Mouse (Mus musculus): Measurements from ENCODE around the gene Bahcc1.

The Bahcc1 gene

DNA sequence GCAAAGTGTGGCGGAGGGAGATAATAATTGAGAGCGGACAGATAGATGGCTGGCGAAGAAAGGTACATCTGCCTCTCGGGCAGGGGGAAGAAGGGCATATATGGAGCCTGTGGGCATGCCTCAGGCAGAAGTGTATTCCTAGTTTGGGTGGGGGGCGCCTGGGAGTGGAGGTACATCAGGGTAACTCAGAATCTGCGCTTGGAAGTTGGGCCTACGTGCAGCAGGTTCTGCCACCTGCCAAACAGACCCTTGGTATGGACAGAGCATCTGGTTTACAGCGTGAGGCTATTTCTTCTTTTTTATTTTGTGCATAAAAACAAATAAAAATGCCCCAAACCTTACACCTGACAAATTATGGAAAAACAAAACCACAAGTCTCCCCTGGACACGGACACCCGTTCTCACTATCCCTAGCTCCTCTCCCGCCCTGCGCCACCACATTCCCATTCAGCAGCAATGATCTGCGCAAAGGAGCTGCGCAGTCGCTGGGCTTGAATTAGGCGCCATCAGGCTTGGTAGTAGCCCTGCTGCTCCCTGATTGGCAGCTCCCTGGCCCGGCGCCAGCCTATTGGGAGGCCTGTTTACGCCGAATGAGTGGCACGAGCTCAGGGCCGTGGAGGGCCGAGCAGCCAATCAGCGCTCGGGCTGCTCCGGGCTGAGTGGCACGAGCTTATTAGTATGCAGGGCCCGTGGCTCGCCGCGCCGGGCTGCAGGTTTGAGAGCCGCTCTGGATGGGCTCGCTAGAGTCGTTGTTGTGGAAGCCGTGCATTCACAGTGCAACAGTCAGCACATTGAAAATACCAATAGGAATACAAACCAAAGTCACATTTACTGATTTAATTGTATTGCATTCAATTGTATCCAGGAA is at the start of gene Bahcc1:
TSS of gene Bahcc1 (plus strand) at position 718 of the 868 bp plus-strand sequence.
- in situ Hi-C loops (cut with MseI, MboI), result no loop called here

DNA sequence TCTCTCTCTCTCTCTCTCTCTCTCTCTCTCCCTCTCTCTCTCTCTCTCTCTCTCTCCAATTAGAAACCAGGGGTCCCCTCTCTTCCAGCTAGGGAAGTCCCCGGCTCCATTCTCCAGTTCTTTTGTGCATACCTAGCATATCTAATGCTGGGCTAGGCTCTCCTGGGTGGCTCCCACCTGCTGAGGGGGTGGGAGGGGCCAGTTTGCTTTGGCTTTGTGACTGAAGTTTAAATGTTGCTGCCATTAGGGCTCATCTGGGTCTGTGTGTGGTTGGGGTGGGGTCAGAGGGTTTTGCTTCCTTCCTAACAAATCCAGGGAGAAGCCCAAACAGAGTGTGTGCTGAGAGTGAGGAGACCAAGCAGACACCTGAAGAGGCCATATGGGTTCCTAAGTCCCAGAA is 49.6 kb upstream of the Bahcc1 start:
- in situ Hi-C loops (cut with MseI, MboI), result no loop called here

DNA sequence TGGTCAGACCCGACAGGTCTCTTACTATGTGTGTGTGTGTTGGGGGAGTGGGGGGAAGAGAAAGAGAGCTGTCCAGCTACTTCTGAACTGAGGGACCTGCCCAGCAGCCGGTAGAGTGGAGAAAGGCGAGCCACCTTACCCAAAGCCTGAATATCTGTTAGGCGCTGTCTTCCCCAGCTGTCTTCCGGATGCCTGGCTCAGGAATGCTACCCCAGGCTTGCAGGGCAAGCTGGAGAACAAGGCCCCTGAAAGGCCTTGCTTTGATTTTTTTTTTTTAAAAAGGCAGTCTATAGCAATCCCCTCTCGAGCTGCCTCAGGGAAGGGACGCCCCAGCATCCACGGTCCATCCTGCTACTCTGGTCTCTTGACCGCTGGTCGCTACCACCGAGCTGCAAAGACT is 49.0 kb upstream of the Bahcc1 start:
- in situ Hi-C loops (cut with MseI, MboI), result no loop called here

DNA sequence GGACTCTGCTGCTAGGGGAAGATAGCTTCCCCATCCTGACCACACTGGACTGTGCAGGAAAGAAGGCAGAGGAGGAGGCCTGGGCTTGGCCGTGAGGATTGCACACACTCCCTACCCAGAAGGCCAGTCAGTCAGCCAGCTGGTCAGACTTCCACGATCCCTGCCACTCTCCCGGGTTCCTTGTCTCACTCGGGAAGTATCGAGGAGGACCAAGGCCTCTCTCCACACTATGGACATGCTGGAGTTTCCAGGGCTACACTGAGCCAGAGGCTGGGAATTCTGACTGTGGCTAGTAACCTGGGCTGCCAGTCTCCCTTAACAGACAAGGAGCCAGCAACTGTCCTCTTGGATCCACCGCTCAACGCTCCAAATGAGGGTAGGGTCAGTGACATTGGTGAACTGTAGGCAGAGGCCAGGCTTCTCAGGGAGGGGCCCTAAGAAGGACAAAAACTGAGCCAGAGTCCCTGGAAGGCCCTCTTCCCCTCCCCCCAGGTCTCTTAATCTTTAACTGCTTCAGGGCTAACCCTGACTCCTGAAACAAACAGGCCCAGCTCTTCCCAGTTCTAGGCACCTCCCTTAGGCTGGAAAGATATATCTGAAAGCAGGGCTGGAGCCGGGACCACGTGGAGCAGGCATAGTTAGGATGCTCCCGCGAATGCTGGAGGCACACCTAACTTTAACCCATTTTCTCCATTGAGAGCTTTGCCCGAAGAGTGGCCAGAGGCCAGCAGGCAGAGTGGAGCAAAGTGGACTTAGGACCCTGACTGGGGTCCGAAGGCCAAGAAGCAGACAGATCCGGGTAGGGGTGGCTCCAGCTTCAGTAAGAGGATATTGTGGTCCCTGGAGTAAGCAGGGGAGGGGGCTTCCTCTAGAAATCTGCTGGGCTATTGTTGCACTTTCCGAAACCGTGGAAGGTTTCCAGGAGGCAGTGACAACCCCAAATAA is 48.1 kb upstream of the Bahcc1 start:
- in situ Hi-C loops (cut with MseI, MboI), result no loop called here

DNA sequence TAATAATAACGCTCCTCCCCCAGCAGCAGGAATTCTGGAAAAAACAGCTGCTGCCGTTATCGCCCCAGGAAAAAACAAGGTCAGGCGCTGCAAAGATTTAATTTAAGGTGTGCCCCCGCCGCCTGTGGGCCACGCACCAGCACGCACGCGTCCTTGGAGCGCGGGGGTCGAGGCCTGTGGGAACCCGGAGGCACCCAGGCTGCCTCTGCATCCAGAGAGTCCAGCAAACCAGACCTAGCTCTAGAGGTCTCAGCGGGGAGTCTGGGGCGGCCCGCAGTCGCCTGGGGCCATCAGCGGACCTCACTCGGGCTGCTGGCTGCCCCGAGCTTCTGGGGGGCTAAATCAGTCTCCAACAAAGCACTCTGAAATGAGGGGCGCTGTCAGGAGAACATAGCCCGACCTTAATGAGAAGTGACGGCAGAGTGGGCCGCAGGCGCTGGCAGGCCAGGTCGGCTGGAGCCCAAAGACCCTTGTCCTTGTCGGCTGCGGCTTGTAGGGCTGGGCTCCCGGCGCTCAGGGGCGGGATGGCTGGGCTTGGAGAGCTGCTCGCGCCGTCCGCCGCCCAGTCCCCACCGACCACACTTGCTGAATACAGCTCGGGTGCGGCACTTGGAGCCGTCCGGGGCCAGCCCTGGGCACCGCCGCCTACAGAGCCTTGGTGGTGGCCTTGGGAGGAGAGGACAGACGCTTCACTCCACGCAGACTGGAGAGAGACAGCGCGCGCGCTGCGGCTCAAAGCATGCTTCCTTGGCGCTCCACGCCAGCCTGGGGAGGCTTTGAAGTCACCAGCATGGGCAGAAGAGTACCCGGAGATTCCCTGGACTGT is 47.2 kb upstream of the Bahcc1 start:
- in situ Hi-C loops (cut with MseI, MboI), result no loop called here

DNA sequence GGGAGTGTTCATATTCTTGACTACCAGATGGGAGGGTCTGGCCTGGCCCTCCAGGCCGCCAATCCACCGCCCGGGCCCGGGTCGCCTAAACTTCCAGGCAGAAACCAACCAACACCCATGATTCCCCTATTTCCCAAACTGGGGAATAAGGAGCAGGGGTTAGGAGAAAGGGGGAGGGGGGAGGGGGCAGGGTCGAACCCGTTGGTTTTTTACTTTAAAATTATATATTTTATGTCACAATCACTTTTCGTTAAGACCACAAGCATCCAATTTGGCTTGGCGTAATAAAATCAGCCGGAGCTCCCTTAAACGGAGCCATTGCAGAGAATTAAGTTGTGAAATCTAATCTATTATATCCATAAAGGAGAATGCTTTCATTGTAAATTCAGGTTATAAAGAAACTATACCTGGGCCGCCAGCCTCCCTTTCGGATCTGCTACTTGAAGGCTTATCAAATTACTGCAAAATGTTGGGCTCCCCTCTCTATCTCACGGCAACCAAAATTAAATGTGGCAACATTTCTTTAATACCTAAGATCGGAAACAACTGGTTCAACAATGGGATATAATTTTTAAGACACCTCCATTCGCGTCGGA is 46.5 kb upstream of the Bahcc1 start:
- in situ Hi-C loops (cut with MseI, MboI), result no loop called here

DNA sequence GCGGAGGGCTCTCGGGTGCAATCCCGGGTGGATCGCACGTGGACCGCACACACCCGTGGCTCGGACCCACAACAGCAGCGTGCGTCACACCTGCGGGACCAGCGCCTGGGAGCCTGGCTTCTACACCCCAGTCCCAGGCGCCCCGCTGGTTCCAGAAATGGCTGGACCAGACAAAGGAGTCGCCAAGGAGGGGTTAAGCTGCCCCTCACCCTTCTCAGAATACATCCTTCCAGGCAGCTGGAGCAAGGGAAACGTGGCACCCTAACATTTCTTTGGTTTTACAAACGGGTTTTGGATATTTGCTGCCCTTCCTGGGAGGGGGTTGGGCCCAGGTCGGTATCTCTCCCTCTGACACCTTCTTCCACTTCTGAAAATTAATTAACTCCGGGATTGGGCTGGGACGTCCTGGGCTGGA is 45.9 kb upstream of the Bahcc1 start:
- in situ Hi-C loops (cut with MseI, MboI), result no loop called here

DNA sequence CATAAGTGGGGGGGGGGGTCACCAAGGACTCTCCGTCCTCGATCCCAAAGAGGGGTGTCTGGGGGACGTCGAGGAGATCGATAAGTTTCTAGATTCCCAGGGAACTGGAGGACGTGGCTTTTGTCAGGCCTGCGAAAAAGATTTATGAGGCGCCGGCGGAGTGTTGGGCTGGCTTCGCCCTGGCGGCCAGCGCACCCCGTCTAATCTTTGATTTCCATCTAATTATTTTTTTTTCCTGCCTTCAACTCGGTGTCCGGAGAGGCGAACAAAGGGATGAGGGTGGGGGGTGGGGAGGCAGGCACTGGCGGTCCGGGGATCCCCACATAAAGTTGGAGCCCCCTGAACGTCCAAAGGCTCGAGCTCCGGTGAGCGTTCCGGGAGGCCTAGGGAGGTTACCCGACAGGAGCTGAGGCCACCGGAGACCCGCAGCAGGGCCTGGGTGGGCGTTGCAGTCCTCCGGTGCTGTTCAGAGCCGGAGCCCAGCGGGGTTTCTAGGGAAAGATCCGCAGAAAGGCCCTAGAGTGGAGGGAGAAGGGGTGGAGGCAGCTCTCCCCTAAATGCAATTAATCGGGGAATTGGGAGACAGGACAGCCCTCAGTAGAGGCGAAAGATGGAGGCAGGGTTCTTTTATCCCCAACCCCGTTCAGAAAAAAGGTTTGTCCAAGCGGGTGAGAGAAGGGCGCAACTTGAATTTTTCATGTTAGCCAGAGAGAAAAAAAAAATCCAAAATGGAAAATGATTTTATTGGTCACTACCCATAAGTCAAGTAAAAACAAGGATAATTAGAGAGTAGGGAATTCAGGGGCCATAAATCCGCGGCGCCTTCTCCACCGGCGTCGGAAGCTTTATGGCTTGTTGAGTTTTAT is 45.3 kb upstream of the Bahcc1 start:
- in situ Hi-C loops (cut with MseI, MboI), result no loop called here

DNA sequence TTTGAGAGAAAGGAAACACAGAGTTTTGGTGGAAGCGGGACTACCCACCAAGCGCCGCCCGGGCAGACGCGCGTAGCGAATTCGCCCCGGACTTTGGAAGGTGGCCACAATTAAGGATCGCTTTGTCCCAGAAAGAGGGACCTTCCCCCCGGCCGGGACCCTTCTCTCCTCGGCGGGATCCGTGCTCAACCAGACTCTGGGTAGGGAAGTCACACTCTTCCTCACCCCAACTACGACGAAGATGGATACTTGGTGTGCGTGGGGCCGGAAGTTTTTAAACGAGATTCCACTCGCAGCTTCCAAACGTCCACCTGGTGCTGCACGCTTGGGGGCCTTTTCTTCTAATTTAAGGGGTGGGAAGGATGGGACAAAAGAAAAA is 44.7 kb upstream of the Bahcc1 start:
- in situ Hi-C loops (cut with MseI, MboI), result no loop called here

DNA sequence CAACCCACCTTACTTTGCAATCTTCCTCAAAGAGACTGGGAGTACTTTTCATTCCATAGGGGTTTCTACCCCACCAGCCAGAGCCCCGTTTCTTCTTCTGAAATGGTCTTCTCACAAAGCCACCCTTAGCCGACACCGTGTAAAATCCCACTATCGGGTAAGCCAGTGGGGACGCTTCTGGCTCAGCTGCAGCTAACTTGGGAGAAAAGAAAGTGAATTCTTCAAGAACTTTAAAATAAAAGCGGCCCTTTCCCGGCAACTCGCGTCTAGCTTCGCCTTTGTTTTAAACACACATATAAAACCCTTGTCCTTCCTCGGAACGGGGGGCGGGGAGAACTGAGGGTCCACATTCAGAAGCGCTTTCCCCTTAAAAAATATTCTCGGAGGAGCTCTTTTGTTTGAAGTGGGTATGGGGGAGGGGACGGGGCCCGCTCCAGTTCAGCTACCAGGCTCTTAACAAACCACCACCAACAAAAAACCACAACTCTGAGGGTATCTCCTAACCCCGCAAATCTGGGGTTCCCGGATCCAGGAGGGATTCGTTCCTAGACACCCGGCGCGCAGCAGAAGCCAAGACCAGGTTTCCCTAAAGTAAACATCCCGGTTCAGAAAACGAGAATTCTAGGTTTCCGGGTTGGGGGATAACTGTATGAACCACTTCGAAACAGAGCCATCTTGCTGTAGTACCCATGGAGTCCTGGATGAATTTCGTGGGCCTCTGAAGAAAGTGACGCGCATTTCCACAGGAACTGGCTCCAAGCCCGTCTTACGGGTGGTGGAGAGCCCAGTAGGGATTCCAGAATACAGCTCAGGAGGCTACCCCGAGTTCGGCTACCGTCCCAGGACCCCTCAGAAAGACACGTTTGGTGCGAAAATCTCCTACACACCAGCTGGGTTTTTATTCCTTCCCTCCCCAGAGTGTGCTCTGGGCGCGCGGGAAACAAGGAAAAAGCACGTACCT is 44.0 kb upstream of the Bahcc1 start:
- in situ Hi-C loops (cut with MseI, MboI), result no loop called here

DNA sequence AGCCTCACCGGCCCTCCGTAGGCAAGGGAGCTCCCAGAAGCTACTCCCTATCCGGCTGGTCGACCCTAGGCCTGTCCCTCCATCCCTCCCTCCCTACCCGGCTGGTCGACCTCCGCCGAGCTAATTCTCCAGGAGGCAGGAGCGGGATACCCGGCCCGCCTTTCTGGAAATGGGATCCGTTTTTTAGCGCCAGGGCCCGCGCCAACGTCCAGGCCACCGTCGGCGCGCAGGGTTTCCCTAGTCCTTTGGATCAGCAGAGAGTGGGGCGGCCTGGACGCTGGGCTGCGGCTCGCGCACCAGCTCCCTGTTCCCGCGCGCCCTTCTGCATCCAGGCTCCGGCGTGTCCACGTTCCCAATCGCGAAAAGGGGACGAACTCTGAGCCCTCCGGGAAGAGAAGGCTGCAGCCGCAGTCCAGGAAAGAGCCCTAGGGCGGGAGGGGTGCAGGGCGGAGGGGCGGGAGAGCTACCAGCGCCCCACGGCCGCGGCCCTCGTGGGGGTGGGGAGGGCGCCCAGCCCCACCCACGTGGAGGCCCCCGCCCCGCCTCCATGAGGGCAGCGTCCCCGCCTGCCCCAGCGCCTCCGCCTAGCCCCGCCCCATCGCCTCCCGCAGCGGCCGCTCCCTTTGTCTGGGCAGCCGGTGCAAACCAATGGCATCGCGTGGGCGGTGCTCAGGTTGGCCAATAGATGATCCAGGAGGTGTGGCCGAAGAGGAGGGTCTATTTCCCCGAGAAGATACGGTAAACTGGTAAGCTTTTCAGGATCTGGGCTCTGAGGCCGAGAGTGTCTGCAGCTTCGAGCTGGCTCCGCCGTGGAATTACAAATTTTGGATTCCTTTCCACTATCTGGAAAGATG is 43.1 kb upstream of the Bahcc1 start:
- in situ Hi-C loops (cut with MseI, MboI), result no loop called here

DNA sequence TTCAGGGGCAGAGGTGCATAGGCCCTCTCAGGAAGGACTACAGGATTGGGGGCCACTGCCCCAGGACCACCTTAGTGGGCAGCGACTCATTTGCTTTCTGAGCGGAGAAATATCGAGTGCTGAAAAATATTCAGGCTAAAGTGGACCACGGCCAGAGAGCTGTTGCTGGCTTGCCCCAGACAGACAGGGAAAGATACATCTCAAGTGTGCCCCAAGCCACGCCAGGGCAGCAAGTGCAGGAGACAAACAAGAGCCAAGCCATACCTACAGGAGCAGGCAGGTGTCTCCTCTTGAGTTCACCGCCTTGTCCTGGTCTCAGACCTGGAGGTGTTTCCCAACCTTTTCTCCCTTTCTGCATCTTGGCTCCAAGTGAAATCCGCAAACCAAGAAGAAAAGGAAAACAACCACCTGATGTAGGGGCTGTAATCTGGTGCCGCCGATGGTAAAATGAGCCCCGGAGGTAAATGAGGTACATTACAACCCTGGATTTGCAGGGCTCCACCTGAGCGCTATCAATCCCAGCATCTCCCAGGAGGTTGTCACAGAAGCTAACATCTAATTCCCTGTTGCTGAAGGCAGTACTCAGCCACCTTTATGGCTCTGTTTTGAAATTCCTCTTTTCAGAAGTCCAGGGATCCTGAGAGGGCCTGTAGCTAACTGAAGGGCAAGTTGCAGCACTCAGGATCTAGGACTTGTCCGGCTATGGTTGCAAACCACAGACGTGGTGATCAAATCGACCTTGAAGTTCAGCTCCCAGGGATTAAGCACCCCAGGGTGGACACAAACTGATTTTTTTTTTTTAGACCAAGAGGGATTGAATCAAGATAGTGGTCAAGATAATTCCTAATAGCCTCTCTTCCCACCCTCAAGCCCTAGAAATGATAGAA is 42.0 kb upstream of the Bahcc1 start:
- in situ Hi-C loops (cut with MseI, MboI), result no loop called here

DNA sequence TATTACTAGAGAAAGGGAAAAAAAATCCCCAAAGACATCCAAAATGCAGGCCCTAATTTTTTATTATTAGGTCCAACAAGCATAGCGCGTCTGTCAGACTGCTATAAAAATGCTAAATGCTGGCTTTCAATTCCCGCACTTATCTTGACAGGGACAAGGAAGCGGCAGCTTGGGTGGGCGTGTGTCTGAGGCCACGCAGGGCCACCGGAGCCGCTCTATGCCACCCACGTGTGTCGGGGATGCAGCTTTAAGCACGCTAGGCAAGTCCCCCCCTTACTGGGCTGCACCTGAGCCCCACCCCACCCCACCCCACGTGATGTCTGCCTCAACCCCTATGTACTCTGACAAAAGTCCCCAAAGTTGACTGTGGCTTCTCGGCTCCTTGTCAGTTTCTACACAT is 33.9 kb upstream of the Bahcc1 start:
- in situ Hi-C loops (cut with MseI, MboI), result no loop called here

DNA sequence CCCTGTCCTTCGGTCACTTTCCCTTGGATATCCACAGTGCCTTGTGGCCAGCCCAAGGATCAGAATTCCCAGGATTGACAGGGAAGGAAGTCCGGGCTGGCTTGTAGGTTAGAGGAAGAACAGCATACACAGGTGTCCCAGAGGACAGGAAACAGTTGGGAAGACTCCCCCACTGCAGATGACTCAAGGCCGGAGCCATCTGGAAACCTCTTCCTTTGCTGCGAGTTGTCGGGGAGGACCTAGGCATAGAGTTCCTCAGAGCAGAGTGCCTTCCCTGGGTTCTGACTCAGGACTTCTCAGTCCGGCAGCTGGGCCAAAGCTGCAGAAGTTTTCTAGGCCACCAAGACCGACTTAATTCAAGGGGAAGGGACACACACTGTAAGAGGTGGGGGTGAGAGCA is 33.0 kb upstream of the Bahcc1 start:
- in situ Hi-C loops (cut with MseI, MboI), result no loop called here

DNA sequence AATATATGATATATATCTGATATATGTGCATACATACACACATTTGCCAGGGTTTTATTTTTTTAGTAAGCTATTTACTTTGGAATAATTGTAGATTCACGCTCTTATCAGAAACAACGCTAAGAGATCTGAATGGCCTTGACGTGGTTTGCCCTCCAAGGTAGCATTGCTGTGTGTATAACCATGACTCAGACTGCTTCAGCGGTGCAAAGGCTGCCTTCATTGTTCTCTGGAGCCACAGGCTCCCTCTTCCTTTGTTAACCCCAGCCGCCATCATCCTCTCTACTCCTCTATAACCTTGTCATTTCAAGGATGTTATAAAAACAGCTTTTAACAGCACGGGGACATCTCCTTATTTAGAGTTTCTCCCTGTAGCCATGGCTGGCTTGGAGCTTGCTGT is 32.1 kb upstream of the Bahcc1 start:
- in situ Hi-C loops (cut with MseI, MboI), result no loop called here

DNA sequence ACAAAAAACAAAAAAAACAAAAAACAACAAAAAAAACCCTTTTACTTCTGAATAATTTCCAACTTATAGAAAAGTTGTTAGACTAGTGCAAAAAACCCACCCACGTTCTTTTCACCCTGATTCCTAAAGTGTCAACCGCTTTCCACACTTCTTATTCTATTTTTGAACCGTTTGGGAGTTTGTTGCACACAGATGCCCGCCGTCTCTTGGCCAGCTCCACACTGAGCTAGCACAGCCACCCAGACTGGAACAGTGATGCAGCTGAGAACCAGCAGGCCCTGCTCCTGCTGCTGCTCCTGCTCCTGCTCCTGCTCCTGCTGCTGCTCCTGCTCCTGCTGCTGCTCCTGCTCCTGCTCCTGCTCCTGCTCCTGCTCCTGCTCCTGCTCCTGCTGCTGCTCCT is 28.5 kb upstream of the Bahcc1 start:
- in situ Hi-C loops (cut with MseI, MboI), result no loop called here

DNA sequence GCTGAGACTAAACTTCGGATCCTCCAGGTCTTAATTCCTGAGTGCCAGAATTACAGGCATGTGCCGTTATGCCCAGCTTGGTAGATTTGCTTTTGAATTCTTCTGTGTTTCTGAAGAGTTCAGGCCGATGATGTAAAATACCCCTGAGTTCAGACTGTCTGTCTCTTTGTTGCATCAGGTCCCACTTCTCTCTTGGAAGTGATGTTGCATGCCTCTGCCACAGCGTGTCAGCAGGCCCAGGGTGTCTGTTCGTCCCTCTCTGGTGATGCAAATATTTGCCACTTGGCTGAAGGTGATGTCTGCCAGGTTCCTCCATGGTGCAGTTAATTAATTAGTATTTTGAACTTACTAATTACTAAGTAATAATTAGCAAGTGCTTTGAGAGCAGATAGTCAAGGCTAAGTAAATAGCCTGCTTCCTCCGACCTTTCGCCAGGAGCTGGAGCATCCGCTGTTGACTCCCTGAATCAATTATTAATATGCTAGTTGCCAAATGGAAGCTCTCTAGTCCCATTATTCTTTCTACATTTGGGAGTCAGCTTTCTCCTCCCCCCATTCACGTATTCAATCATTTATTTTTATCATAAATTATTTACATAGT is 26.6 kb upstream of the Bahcc1 start:
- in situ Hi-C loops (cut with MseI, MboI), result loop anchor here in 1 of 2 experiments (5.0 kb wide), 1 partner anchor 94 kb away; no protein-coding TSS in a partner anchor

Data from mouse trophoblast stem cell (cell line).